ENCODE assay signal across 8 mouse cellular contexts in genomic region chr3:95674812-95675211, GRCm38 (mm10). TPM values are rescaled to one million over a fixed set of nuclear protein-coding genes. Genes with fewer than 3 reads are reported as not detected.
DNase-seq lines count a peak whose midpoint lies in the region; ATAC-seq lines count a peak whose summit lies in the region.

No protein-coding gene starts in this region.

- peaks cover 4% of the 10 kb centered on the region; the same call in 1 of the 2 replicates for H3K36me3 ChIP-seq in forebrain, embryonic 15.5 days
- 0 out of 2 replicates have a peak, but pooled peaks cover 6% of the 10 kb centered on the region for H3K36me3 ChIP-seq in kidney, embryonic 16.5 days (ENCODE audit: insufficient read depth, low read length)

- no peak overlapping the region for H3K9ac ChIP-seq in forebrain, embryonic 15.5 days (replicated peaks)
- H3K9ac ChIP-seq in kidney, embryonic 16.5 days (replicated peaks; ENCODE audit: low read length): peak overlapping the region; percentile 53

- peak; percentile 57 to 63 for DNase-seq in spleen, postnatal 10 days (ENCODE audit: low spot score in 2 of 2)
- no peak for DNase-seq in spleen, postnatal 36 days (ENCODE audit: low spot score in 2 of 2)
- peak; percentile 85 for DNase-seq in lung, postnatal 36 days
- no peak for DNase-seq in cerebellum, postnatal 25 days
- DNase-seq in layer of hippocampus, postnatal 10 days (ENCODE audit: low spot score in 2 of 2): no peak
- DNase-seq in left cerebral cortex, postnatal 36 days (ENCODE audit: low spot score in 2 of 2): no peak

- WGBS in forebrain, embryonic 15.5 days: 43% methylated on average over 6 of the region's 6 CpGs
- WGBS in kidney, embryonic 16.5 days: under 1% methylated on average over 6 of the region's 6 CpGs

- H3K4me1 ChIP-seq in forebrain, embryonic 15.5 days: 0 out of 2 replicates have a peak, but pooled peaks cover 4% of the 10 kb centered on the region
- peaks cover 52% of the 10 kb centered on the region for H3K4me1 ChIP-seq in kidney, embryonic 16.5 days (ENCODE audit: insufficient read depth, low read length)

- H3K27ac ChIP-seq in forebrain, embryonic 15.5 days (replicated peaks): peak overlapping the region; percentile 6
- peak overlapping the region; percentile 98 for H3K27ac ChIP-seq in kidney, embryonic 16.5 days (ENCODE audit: low read length)

- intact Hi-C loops in left cerebral cortex, postnatal 36 days (cut with DNase I): loop anchor here (1.0 kb wide), 1 partner anchor 42 kb away; no protein-coding TSS in a partner anchor

- no peaks in the 10 kb centered on the region for H3K9me3 ChIP-seq in forebrain, embryonic 15.5 days
- no peaks in the 10 kb centered on the region for H3K9me3 ChIP-seq in kidney, embryonic 16.5 days (ENCODE audit: low read length)

- no peak for ATAC-seq in forebrain, embryonic 15.5 days (replicated peaks)
- peak; percentile 1; the same call in 1 of the 2 replicates for ATAC-seq in kidney, embryonic 16.5 days (ENCODE audit: low FRiP score, low TSS enrichment)

- H3K27me3 ChIP-seq in forebrain, embryonic 15.5 days: no peaks in the 10 kb centered on the region
- no peaks in the 10 kb centered on the region for H3K27me3 ChIP-seq in kidney, embryonic 16.5 days (ENCODE audit: insufficient read depth, low read length)

- no peak overlapping the region for H3K4me2 ChIP-seq in forebrain, embryonic 15.5 days (replicated peaks)
- peak overlapping the region; percentile 19 for H3K4me2 ChIP-seq in kidney, embryonic 16.5 days (replicated peaks; ENCODE audit: low read depth, low read length)

- H3K4me3 ChIP-seq in forebrain, embryonic 15.5 days: no peak overlapping the region
- H3K4me3 ChIP-seq in kidney, embryonic 16.5 days (ENCODE audit: low read length): no peak overlapping the region

RNA-seq across cellular contexts. Expression of gene Adamtsl4, which starts 12.9 kb away (rescaled TPM):
- 0.45 and 0.56 TPM in 2 replicates for polyA plus RNA-seq in forebrain, embryonic 15.5 days (2015; fragmentation: Nextera tagmentation; extraction: Ambion mirVana)
- polyA plus RNA-seq in kidney, embryonic 16.5 days (2015; fragmentation: Nextera tagmentation; extraction: Ambion mirVana): 3.8 and 3.9 TPM in 2 replicates
- under 1 TPM; 0.69 to 0.94 TPM for total RNA-seq in layer of hippocampus, postnatal 10 days (2021)
- total RNA-seq in left cerebral cortex, postnatal 36 days (2021): 1 to 10 TPM; 4.2 to 4.9 TPM

RNA-seq across cellular contexts. Expression of gene Mcl1, which starts 16.2 kb away (rescaled TPM):
- 48.1 and 52.4 TPM in 2 replicates for polyA plus RNA-seq in forebrain, embryonic 15.5 days (2015; fragmentation: Nextera tagmentation; extraction: Ambion mirVana)
- 23.7 and 38.1 TPM in 2 replicates for polyA plus RNA-seq in kidney, embryonic 16.5 days (2015; fragmentation: Nextera tagmentation; extraction: Ambion mirVana)
- 10 to 100 TPM; 68.0 TPM for total RNA-seq in layer of hippocampus, postnatal 10 days (2021)
- 10 to 100 TPM; 49.9 to 56.5 TPM for total RNA-seq in left cerebral cortex, postnatal 36 days (2021)

RNA-seq across cellular contexts. Expression of gene Ensa, which starts 50.0 kb away (rescaled TPM):
- 112 and 121 TPM in 2 replicates for polyA plus RNA-seq in forebrain, embryonic 15.5 days (2015; fragmentation: Nextera tagmentation; extraction: Ambion mirVana)
- 76.4 and 78.6 TPM in 2 replicates for polyA plus RNA-seq in kidney, embryonic 16.5 days (2015; fragmentation: Nextera tagmentation; extraction: Ambion mirVana)
- total RNA-seq in layer of hippocampus, postnatal 10 days (2021): 100 to 1,000 TPM; 220 to 228 TPM
- total RNA-seq in left cerebral cortex, postnatal 36 days (2021): 100 to 1,000 TPM; 361 to 394 TPM

Comparison
In these comparisons a context has a peak if more than half of its experiments do, and no peak if none do; other contexts are left out.
1. DNase-seq: peak in spleen, postnatal 10 days (2 of 2) and lung, postnatal 36 days (single experiment); none in spleen, postnatal 36 days (0 of 2), cerebellum, postnatal 25 days (0 of 2), layer of hippocampus, postnatal 10 days (0 of 2) and left cerebral cortex, postnatal 36 days (0 of 2).